Mouse (Mus musculus) testis, adult 2 months (tissue): ENCODE measurements around the gene Crat.

Source experiments
- CTCF ChIP-seq: fragments of 200-500 bp; IDR thresholded peaks from 2 replicates; pipeline ENCODE4 v1.5.1; 2012; ENCODE audit warnings: low read depth, mild to moderate bottlenecking, inconsistent platforms, low read length, moderate library complexity; ENCODE audit not compliant: control insufficient read depth, insufficient read depth, insufficient replicate concordance
- POLR2A ChIP-seq: fragments of 200-500 bp; IDR thresholded peaks from 2 replicates; pipeline ENCODE4 v1.6.1; 2012; ENCODE audit warnings: low read depth, mild to moderate bottlenecking, inconsistent platforms, low read length, moderate library complexity; ENCODE audit not compliant: control insufficient read depth

DNA sequence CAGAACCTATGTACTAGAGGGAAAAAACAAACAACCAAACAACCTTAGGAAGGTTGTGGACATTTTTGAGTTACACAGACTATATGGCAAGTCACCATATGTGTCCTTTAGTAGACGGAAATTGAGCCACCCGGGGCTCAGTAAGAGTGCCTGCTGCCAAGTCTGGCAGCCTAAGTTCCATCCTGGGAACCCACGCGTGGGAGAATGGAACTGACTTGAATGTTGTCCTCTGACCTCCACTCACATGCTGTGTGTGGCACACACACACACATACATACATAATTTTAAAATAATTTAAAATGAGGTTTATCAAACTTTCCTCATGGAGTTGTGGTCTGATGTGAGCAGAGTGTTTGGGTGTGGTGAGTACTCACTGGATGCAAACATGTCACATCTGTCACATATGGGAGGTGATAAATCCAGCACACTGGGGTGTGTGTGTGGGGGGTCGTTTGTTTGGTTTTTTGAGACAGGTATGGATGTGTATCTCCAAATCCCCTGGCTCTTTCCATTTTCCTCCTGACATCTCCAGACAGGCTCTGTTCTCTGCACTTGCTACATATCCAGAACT is 2.1 kb upstream of the Crat start:
- TF ChIP-seq CTCF (no peak), POLR2A (no peak)
